Mouse (Mus musculus): Measurements from ENCODE around the gene C1qtnf1. TPM values are rescaled to one million over a fixed set of nuclear protein-coding genes. Genes with fewer than 3 reads are reported as not detected.

The C1qtnf1 gene
- total and polyA plus RNA-seq, 2 experiments from 2014 or later = 5.8 to 7.8 TPM

GRCm38 (mm10) chr11:118411271-118411670 is 16.7 kb upstream of the C1qtnf1 start:
- TF ChIP-seq EP300 (IDR thresholded peaks at IDR 0.05; ENCODE audit: low read depth) (no peak), CTCF (IDR thresholded peaks at IDR 0.05; ENCODE audit: low read depth) (no peak)
- Histone ChIP-seq H3K27ac (ENCODE audit: low read depth) (no peak overlapping the region), H3K4me1 (ENCODE audit: control insufficient read depth, insufficient read depth) (no peaks in the 10 kb centered on the region), H3K27me3 (ENCODE audit: control insufficient read depth, insufficient read depth, low read length) (no peaks in the 10 kb centered on the region), H3K4me2 (ENCODE audit: low read depth, low read length) (no peak overlapping the region), H3K4me3 (ENCODE audit: low read depth, low read length) (no peak overlapping the region), H3K36me3 (replicated peaks; ENCODE audit: control insufficient read depth, insufficient read depth, low read length) (peaks cover 58% of the 10 kb centered on the region), H3K9me3 (replicated peaks; ENCODE audit: control insufficient read depth, low read length) (no peaks in the 10 kb centered on the region), H3K9ac (replicated peaks; ENCODE audit: low read depth, low read length) (no peak overlapping the region)
- ATAC-seq (ENCODE audit: insufficient read depth, low read depth) = no peak
- DNase-seq (ENCODE audit: low spot score) = no peak
- WGBS = 92% methylated on average over 8 of the region's 8 CpGs

DNA sequence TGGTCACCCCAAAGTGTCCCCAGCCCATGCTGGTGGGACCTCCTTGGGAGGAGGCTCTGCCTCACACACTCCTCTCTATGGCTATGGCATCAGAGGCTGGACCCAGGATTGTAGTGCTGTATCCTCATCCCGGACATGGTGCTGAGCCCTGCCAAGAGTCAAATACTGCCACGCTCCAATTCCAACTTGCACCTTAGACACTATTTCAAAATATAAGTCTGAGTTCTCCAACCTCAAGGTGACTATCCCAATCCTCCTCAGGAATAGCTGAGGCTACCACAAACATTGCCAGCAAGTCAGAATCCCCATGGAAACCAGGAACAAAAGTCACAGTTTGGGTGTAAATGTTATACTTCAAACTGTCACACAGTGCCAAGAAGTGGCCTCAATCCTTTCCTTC is 15.4 kb upstream of the C1qtnf1 start:
- no peak overlapping the region for H3K4me2 ChIP-seq (ENCODE audit: low read depth, low read length)
- no peak overlapping the region for H3K9ac ChIP-seq (replicated peaks; ENCODE audit: low read depth, low read length)
- peaks cover 44% of the 10 kb centered on the region for H3K36me3 ChIP-seq (replicated peaks; ENCODE audit: control insufficient read depth, insufficient read depth, low read length)
- TF ChIP-seq EP300 (IDR thresholded peaks at IDR 0.05; ENCODE audit: low read depth) (no peak), CTCF (IDR thresholded peaks at IDR 0.05; ENCODE audit: low read depth) (no peak)
- H3K27me3 ChIP-seq (ENCODE audit: control insufficient read depth, insufficient read depth, low read length) = no peaks in the 10 kb centered on the region
- no peak for ATAC-seq (ENCODE audit: insufficient read depth, low read depth)
- no peak for DNase-seq (ENCODE audit: low spot score)
- WGBS = 73% methylated on average over 2 of the region's 2 CpGs
- H3K4me1 ChIP-seq (ENCODE audit: control insufficient read depth, insufficient read depth) = no peaks in the 10 kb centered on the region
- H3K27ac ChIP-seq (ENCODE audit: low read depth) = 0 out of 2 replicates have a peak overlapping the region, but pooled peaks have one; percentile 15
- no peak overlapping the region for H3K4me3 ChIP-seq (ENCODE audit: low read depth, low read length)
- no peaks in the 10 kb centered on the region for H3K9me3 ChIP-seq (replicated peaks; ENCODE audit: control insufficient read depth, low read length)

DNA sequence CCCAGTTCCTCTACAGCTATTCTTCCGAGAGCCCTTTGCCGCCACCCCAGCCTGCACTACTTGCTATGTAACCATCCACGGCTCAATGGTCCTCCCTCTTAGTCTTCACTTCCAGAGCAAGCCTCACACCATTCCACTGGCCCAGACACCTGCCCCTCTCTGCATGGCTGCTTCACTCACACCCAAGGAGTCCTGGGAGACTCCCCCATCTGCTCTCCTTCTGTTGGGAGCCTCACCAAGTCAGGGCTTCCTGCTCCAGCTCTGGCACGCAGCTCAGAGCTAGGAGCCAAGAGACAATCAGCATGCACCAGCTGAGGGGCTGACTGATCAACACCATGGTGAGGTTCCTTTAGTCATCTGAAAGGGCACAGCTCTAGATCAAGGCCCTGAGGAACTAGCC is 14.9 kb upstream of the C1qtnf1 start:
- Histone ChIP-seq H3K9me3 (replicated peaks; ENCODE audit: control insufficient read depth, low read length) (no peaks in the 10 kb centered on the region), H3K4me2 (ENCODE audit: low read depth, low read length) (no peak overlapping the region), H3K27ac (ENCODE audit: low read depth) (peak overlapping the region; percentile 15; the same call in 1 of the 2 replicates), H3K4me1 (ENCODE audit: control insufficient read depth, insufficient read depth) (peaks cover 4% of the 10 kb centered on the region), H3K27me3 (ENCODE audit: control insufficient read depth, insufficient read depth, low read length) (no peaks in the 10 kb centered on the region), H3K36me3 (replicated peaks; ENCODE audit: control insufficient read depth, insufficient read depth, low read length) (peaks cover 40% of the 10 kb centered on the region), H3K9ac (replicated peaks; ENCODE audit: low read depth, low read length) (no peak overlapping the region; the same call in 1 of the 2 replicates), H3K4me3 (ENCODE audit: low read depth, low read length) (no peak overlapping the region)
- ATAC-seq (ENCODE audit: insufficient read depth, low read depth) (no peak), DNase-seq (ENCODE audit: low spot score) (no peak)
- TF ChIP-seq EP300 (IDR thresholded peaks at IDR 0.05; ENCODE audit: low read depth) (no peak), CTCF (IDR thresholded peaks at IDR 0.05; ENCODE audit: low read depth) (no peak)
- WGBS = 63% methylated on average over 4 of the region's 4 CpGs

DNA sequence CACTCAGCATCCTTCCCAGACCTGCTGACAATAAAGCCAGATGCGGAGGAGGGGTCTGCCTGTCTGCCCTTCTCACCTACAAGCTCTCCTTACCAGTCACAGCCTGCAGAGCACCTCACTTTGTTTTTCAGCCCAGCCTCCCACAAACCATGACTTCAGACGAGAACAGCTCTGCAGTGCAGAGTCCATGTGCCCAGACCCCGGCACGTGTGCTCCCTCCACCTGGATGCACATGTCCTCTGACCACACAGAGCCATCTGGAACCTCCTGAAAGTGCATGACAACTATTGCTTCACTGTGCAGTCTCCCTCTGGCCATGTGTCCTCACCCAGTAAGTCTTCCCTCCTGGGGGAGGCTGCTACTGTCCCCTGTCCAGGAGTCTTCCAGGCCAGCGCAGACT is 13.7 kb upstream of the C1qtnf1 start:
- TF ChIP-seq EP300 (IDR thresholded peaks at IDR 0.05; ENCODE audit: low read depth) (no peak), CTCF (IDR thresholded peaks at IDR 0.05; ENCODE audit: low read depth) (no peak)
- Histone ChIP-seq H3K27ac (ENCODE audit: low read depth) (no peak overlapping the region), H3K4me3 (ENCODE audit: low read depth, low read length) (no peak overlapping the region), H3K36me3 (replicated peaks; ENCODE audit: control insufficient read depth, insufficient read depth, low read length) (peaks cover 32% of the 10 kb centered on the region), H3K4me2 (ENCODE audit: low read depth, low read length) (no peak overlapping the region), H3K9me3 (replicated peaks; ENCODE audit: control insufficient read depth, low read length) (no peaks in the 10 kb centered on the region), H3K27me3 (ENCODE audit: control insufficient read depth, insufficient read depth, low read length) (no peaks in the 10 kb centered on the region), H3K9ac (replicated peaks; ENCODE audit: low read depth, low read length) (no peak overlapping the region), H3K4me1 (ENCODE audit: control insufficient read depth, insufficient read depth) (peaks cover 6% of the 10 kb centered on the region)
- no peak for ATAC-seq (ENCODE audit: insufficient read depth, low read depth)
- DNase-seq (ENCODE audit: low spot score) = no peak
- 89% methylated on average over 5 of the region's 5 CpGs for WGBS

GRCm38 (mm10) chr11:118415630-118416029 is 12.4 kb upstream of the C1qtnf1 start:
- no peak for TF ChIP-seq EP300 (IDR thresholded peaks at IDR 0.05; ENCODE audit: low read depth)
- no peak for TF ChIP-seq CTCF (IDR thresholded peaks at IDR 0.05; ENCODE audit: low read depth)
- ATAC-seq (ENCODE audit: insufficient read depth, low read depth) (no peak), DNase-seq (ENCODE audit: low spot score) (no peak)
- no peak overlapping the region for H3K4me2 ChIP-seq (ENCODE audit: low read depth, low read length)
- peaks cover 25% of the 10 kb centered on the region for H3K36me3 ChIP-seq (replicated peaks; ENCODE audit: control insufficient read depth, insufficient read depth, low read length)
- no peak overlapping the region for H3K27ac ChIP-seq (ENCODE audit: low read depth)
- WGBS = 84% methylated on average over 6 of the region's 6 CpGs
- no peaks in the 10 kb centered on the region for H3K27me3 ChIP-seq (ENCODE audit: control insufficient read depth, insufficient read depth, low read length)
- no peak overlapping the region for H3K4me3 ChIP-seq (ENCODE audit: low read depth, low read length)
- no peak overlapping the region for H3K9ac ChIP-seq (replicated peaks; ENCODE audit: low read depth, low read length)
- no peaks in the 10 kb centered on the region for H3K9me3 ChIP-seq (replicated peaks; ENCODE audit: control insufficient read depth, low read length)
- H3K4me1 ChIP-seq (ENCODE audit: control insufficient read depth, insufficient read depth) = peaks cover 6% of the 10 kb centered on the region

GRCm38 (mm10) chr11:118416046-118416445 is 12.0 kb upstream of the C1qtnf1 start:
- WGBS = 70% methylated on average over 7 of the region's 7 CpGs

More at GRCm38 (mm10) chr11:118416046-118416445, 12.0 kb upstream of the C1qtnf1 start:
- Histone ChIP-seq H3K4me1 (ENCODE audit: control insufficient read depth, insufficient read depth) (peaks cover 6% of the 10 kb centered on the region), H3K36me3 (replicated peaks; ENCODE audit: control insufficient read depth, insufficient read depth, low read length) (peaks cover 20% of the 10 kb centered on the region; the same call in 1 of the 2 replicates), H3K27me3 (ENCODE audit: control insufficient read depth, insufficient read depth, low read length) (no peaks in the 10 kb centered on the region), H3K27ac (ENCODE audit: low read depth) (no peak overlapping the region), H3K4me2 (ENCODE audit: low read depth, low read length) (no peak overlapping the region), H3K9ac (replicated peaks; ENCODE audit: low read depth, low read length) (no peak overlapping the region), H3K4me3 (ENCODE audit: low read depth, low read length) (no peak overlapping the region), H3K9me3 (replicated peaks; ENCODE audit: control insufficient read depth, low read length) (no peaks in the 10 kb centered on the region)
- TF ChIP-seq CTCF (IDR thresholded peaks at IDR 0.05; ENCODE audit: low read depth) = no peak
- TF ChIP-seq EP300 (IDR thresholded peaks at IDR 0.05; ENCODE audit: low read depth) = no peak
- DNase-seq (ENCODE audit: low spot score) (no peak), ATAC-seq (ENCODE audit: insufficient read depth, low read depth) (no peak)
